Mouse (Mus musculus): Measurements from ENCODE around the gene Nlrp10. TPM values are rescaled to one million over a fixed set of nuclear protein-coding genes. Genes with fewer than 3 reads are reported as not detected.

The Nlrp10 gene
- polyA plus RNA-seq (2012; rRNA removed): 0.47 and 0.52 TPM in 2 replicates

DNA sequence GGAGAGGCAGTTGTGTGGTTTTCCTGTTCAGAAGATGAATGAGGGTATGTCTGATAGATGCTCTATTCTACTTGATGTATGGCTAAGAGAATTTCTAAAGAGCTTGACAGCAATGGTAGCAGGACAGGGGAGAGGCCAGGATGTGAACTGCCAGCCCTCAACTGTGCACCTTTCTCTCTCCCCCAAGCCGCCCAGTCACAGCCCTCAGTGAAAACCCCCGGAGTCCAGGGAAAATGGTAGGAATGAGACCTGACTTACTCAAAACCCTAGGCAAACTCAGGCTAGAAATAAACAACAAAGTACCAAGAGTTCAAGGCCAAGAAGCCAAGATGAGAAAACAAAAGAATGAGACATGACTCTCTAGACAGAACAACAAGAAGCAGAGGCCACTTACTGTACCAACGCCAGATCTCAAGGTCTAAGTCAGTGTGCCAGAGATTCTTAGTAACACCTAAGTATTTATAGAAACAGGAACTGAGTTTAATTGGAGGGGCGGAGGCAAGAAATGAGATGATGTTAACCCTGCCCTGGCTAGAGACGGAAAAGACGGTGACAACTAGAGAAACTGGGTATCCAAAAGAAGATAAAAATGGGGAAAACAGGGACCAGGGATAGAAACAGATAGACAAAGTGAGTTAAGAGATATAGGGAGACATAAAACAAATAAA lies at the start of gene Nlrp10:
Gene Nlrp10 (minus strand): TSS at position 453 of the 668 bp plus-strand sequence.
- DNase-seq (ENCODE audit: low spot score): no peak

DNA sequence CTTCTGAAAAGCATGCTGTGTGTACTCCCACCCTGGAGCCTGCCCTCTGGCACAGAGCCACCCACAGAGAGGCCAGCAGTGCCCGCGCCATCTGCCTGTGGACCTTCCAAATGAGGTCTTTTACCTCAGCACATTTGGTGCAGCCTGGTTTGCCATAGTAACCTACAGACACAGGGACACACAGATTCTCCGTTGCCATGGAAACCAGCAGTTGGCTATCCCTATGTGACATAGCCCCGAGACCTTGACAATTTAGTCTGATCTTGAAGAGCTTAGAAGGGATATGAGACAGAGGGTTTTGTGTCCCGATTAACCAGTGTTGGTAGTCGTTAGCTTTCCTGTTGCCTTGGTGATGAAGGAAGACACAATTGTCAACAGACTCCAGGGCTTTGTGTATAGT lies 42.3 kb upstream of the Nlrp10 start:
- DNase-seq (ENCODE audit: low spot score): no peak

DNA sequence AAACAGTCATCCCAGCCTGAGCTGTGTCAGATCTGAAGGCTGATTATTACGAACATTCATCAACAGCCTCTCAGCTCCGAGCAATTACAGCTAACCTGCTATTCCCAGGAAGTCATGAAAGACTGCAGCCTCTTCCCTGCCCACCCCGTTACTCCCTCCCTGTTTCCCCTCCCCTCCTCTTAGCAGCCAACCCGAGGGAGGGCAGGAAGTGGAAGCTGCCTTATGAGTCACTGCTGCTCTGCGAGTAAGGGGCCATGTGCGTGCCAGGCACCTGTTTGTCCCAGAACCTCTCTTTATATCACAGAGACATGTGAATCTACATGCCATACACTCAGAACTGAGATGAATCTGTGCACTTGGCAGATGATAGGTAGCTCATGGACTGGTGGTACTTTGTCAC lies 38.2 kb upstream of the Nlrp10 start:
- no peak for DNase-seq (ENCODE audit: low spot score)

DNA sequence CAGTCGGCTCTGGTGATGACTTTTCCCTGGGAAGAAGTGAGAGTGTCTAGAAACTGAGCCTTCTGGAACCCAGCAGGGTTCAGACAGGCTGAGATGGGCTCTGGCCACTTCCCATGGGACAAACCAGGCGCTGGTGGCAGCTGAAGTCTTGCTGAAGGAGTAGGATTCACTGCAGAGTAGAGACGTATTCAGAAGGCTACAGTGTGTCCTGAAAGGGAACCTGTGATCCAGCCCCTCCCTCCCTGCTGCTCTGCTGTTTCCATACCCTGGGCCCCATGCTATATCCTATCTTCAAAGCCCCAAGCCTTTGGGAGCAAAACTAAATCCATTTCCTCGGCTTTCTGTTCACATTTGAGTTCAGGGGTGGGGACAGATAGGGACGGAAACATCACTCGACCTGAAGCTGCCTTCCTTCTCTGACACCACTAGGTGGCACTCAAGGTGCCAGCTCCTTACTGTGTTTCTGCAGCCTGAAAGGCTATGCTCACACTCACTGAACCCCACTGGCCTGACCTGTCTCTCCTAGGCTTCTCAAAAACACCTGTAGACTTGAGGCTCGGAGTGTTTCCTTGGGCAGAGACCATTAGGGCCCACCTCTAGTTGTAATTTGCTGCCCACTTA lies 36.9 kb upstream of the Nlrp10 start:
- no peak for DNase-seq (ENCODE audit: low spot score)

DNA sequence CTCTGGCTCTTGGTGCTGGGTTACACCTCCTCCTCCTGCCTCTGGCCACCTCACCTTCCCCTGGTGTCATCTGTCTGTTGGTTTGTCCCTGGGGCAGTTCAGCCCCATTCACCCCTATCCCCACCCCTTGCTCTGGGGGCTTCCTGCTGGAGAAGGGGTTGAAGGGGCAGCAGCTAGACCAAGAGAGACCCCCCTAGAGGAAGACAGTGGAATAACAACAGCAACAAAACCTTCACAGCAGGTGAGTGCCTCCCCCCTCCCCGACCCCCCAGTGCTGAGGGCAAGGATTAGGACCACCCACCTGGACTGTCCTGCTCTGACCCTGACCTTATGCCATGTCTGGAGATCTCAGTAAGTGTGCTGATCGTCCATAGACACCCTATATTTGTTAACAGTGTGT lies 36.0 kb upstream of the Nlrp10 start:
- no peak for DNase-seq (ENCODE audit: low spot score)

DNA sequence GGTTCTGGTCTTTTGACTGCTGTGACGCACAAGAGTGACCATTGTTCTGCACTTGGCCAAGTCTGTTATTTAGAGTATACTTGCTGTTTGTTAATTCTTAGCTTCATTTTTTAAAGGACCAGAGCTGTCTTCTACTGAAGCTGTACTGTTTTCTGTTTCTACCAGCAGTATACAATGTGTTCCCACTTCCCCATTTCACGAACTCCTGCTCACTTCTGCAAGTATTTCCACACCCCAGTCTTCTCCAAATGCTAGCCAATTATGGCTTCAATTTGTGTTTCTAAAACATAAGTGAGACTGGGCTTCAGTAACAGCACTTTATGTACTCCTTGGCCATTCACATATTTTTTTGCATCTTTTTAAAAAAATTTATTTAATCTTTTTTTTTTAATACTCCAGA lies 27.8 kb upstream of the Nlrp10 start:
- DNase-seq (ENCODE audit: low spot score): no peak

DNA sequence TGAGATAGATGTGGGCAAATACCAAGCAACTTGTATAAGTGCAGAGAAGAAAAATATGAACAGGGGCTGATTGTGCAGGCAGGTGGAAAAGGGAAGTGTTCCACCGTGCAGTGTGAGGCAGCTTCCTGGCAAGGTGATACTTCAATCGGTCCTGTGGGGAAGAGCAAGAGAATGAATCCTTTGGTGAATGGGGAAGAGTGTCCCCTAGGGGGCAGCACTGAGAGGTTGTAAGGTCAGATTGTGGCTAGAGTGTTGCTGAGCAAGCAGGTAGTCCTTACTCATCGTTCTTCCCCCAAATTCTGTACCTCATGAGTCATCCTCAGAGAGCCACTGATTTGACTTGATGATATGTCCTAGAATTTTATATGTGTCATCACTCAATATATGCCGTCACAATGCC lies 24.2 kb upstream of the Nlrp10 start:
- no peak for DNase-seq (ENCODE audit: low spot score)

DNA sequence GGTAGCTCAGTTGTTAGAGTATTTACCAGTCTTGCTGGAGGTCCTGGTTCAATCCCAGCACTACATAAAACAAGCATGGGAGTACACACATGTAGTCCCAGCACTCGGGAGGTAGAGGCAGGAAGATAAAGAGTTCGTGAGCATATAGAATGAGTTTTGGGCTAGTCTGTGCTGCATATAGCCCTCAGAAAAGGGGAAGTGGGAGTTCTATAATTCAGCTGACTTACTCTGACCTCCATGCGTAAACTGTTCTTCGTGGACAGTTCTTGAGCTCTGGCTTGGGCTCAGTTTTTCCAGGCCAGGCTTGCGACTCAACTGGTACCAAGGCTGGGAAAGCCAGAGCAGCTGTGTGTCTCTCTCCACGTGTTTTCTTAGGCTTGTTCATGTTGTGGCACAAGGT lies 22.8 kb upstream of the Nlrp10 start:
- no peak for DNase-seq (ENCODE audit: low spot score)

DNA sequence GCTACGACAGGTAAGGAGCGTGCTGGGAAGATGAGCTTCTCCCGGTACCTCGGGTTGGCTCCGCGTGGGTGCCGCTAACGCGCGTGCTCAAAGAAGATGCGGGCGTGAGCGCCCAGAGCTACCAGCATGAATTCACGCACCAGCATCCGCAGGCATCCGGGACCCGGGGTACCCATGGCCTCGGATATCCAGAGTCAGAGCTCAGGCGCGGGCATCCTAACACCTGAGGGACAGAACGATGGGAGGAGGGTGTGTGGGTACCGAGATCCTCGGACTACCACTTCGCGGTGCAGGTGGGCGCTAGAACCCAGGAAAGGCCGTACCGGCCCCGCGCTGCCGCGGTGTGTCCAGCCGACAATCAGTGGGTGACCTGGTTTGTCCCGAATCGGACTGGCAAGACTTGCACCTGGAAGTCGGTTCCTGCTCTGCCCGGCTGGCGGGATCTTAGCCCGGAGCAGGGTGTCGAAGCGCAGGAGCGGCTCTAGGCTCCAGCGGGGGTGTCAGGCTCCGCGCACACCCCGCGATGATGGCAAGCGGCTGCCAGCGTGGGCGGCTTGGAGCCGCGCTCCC lies 20.9 kb upstream of the Nlrp10 start:
- DNase-seq (ENCODE audit: low spot score): peak; percentile 29

DNA sequence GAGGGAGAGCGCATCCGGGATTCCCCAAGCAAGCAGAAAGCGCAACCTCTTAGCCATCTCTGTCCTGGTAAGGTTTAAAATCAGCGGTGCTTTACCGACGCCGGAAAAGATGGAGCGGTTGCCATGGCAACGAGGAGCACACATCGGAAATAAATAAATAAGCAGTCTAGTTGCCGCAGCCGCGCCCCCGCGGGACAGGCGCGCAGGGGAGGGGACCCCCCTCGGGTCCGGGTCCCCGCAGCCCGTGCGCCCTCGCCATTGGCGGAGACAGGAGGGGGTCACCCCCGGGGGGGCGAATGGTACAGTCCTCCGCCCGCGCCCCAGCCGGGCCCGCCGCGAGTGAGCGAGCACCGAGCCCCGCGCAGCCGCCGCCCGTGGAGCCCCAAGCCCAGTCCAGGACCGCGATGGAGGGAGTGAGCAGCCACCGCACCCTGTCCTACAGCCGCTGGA lies 20.4 kb upstream of the Nlrp10 start, which contains the start of gene Tub:
Gene Tub (plus strand): TSS at position 27 of the 450 bp plus-strand sequence.
- DNase-seq (ENCODE audit: low spot score): peak; percentile 30

DNA sequence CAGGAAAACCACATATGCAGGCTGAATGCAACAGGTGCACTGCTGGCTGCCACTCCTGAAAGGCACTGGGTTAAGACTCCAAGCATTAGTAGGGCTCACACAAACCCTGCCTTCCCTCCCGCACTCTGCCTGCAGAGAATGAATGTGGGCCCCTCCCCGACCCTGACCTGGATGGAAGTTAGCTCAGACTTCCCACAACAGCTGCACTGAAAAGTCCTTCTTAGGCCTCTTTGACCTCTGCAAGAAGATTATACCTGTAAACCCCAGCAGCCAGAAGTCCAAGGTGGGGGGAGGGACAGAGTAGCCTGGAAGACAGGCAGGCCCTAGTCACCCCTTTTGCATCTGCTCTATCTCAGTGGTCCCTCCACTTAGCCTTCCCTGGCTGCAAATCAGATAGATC lies 19.3 kb upstream of the Nlrp10 start:
- no peak for DNase-seq (ENCODE audit: low spot score)

DNA sequence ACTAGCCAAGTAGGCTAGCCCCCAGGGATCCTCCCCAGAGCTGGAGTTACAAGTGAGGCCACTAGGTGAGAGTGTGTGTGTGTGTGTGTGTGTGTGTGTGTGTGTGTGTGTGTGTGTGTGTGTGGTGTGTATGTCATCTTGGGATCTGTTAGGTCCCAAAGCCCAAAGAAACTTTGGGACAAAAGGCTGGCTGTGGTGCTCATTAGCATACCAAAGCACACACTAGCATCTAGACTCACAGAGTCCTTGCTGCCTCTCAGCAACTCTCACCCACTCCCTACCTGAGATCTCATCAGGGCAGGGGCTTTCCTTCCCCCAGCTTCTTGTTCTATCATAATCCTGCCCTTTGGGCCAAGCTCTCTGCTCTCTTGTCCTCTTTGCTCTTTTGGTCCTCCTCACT lies 18.6 kb upstream of the Nlrp10 start:
- no peak for DNase-seq (ENCODE audit: low spot score)

DNA sequence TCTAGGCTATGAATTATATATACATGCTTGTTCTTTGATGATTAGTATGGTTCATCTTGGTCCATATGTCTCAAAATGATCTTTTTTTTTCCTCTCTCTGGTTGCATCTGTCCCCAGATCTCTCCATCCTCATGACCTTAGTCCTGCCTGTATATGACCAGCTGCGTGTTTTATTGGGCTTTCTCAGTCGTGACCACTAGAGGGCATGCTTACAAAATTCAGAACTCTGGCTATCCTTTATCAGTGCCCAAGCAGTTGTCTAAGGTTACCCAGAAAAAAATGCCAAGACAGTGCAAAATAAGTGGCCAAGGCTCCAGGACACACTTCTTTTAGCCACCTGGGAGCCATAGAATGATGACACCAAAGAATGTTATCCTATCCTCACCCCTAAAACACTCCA lies 14.0 kb upstream of the Nlrp10 start:
- no peak for DNase-seq (ENCODE audit: low spot score)

DNA sequence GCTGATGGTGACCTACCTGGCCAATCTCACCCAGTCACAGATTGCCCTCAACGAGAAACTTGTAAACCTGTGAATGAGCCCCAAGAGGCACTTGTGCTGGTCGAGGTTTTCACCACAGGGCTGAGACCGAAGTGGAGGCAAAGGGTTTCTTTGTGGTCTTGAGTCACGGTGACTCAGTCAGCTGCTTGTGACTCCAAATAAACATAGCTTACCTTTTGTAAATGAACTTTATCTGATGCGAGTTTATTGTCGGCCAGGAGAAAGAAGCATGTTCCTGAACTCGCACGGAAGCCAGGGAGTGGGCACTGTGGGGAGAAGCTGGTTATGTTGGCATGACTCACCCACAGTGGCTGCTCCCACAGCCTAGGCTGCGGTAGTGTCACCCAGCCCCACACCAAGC lies 11.5 kb upstream of the Nlrp10 start:
- no peak for DNase-seq (ENCODE audit: low spot score)

DNA sequence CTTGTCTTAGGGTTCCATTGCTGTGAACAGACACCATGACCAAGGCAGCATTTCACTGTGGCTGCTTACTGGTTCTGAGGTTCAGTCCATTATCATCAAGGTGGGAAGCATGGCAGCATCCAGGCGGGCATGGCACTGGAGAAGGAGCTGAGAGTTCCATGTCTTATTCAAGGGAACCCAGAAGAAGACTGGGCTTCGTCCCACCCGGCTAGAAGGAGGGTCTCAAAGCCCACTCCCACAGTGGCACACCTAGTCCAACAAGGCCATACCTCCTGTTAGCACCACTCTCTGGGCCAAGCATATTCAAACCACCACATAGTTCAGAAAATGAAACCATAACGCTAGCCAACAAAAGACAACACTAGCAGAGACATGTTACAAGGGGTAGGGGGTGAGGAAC lies 6.6 kb upstream of the Nlrp10 start:
- no peak for DNase-seq (ENCODE audit: low spot score)

DNA sequence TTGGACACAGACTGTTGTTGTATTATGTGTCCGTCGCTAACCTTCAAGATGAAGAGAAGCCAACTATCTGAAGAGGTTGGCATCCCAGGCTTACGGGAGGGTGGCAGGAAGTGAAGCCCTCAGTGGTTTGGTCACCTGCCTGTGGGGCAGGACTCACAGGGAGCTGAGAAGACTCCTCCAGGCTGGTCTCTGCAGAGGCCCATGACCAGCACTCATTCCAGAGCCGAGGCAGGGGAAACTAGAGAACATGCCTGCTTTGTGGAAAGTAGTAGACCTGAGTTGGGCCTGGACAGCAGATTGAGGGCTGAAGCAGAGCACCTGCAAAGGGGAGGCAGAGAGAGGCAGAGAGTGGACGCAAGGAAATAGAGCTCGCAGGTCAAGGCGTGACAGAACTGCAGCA lies 5.4 kb upstream of the Nlrp10 start:
- no peak for DNase-seq (ENCODE audit: low spot score)

DNA sequence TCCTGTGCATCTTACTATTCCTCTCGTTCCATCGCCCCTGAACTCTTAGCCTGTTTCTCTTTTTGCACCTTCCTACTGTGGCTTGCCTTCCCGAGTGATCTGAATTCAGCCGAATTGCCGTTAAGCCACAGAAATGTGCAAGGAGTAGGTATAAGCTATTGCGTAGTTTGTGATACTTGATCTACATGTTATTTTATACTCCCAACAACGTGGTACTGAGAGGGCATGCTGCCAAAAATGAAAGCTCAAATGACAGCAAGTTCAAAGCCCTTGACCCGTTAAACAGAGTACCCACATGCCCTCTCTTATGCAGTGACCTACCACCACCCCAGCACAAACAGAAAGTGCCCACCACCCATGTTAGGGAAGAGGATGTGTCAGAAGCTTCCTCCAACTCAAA lies 4.9 kb upstream of the Nlrp10 start:
- no peak for DNase-seq (ENCODE audit: low spot score)

DNA sequence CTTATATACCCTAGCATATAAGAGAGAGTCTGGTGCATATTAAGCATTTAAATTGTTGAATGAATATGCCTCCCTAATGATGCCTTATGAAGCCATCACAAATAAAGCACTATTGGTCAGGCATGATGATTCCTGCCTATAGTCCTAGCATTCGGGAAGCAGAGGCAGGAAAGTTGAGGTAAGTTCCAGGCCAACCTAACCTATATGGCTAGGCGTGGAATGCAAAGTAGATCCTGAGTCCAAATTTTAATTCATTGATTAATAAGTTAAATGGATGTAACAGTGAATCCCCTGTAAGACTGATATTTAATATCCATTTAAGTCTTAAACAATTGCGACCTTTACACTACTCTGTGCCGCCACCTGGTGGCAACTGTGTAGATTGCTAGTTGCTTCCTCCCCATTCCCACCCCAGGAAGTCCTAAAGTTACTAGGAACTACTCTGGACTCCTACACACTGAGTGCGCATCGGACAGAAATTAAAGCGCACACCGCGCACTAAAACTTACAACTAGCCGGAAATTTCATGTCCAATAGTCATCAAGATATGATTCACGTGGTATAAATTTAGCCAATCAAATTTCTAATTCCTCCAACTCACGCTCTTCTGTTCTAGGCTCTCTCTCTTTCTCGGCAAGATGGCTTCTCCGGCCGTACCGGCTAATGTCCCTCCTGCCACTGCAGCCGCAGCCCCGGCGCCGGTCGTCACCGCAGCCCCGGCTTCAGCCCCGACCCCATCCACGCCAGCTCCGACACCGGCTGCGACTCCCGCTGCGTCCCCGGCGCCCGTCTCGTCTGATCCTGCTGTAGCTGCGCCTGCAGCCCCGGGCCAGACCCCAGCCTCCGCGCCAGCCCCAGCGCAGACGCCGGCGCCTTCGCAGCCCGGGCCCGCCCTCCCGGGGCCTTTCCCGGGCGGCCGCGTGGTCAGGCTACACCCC lies 4.1 kb upstream of the Nlrp10 start, which contains the start of gene Eif3f:
Gene Eif3f (plus strand): TSS at position 624 of the 938 bp plus-strand sequence.
- DNase-seq (ENCODE audit: low spot score): peak; percentile 79

DNA sequence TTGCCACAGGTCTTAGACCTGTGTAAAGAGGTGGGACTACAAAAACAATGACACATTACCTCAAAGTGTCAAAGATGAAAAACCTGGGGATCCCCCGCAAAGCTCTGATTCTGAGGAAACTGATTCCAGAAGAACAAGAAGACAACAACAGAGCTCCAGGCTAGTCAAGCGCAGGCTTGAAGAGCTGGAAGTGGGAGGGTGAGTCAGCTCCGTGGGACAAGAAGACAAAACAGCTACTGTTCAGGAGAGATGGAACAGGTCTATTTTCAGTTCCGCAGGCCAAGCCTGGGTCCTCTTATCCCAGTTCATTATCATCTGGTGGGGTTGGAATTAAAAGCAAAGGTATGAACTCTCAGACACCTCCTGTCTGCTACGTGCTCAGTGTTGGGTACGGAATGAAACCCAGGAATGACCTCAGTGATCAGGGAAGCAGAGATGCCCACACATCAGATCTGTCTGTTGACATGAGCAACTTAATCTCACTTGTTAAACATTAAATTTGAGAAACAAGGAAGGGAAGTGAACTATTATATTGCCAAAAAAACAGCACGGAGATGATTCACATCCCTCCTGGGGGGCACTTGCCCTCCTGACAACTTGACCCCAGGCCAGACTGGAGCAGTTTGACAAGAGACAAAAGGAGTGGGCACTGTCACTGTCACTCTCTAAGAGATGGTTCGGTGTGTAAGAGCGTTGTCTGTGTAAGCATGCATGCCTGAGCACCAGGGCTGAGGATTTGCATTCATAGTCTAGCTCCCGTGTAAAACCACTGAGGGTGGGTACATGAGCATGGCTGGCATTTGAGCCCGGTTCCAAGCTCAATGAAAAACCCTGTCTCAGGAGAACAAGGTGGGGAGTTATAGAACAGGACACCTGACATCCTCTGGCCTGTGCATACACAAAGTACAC lies 1.4 kb downstream of the Nlrp10 start:
- DNase-seq (ENCODE audit: low spot score): no peak

DNA sequence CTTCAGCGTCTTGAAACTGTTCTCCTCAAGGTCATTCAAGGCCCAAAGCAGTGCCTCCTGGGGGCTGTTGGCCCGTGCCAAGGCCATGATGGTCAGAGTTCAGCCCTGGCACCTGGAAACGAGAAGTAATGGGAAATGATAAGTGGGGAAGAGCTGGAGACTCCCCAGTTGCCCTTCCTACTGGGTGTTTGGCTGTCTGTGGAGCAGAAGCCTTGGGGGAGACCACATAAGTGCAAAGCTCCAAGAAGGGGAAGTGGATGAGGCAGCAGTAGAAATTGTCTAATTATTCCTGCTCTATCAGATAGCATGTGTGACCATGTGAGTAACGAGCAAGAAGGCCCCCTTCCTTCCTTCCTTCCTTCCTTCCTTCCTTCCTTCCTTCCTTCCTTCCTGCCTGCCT lies 2.9 kb downstream of the Nlrp10 start:
- no peak for DNase-seq (ENCODE audit: low spot score)

DNA sequence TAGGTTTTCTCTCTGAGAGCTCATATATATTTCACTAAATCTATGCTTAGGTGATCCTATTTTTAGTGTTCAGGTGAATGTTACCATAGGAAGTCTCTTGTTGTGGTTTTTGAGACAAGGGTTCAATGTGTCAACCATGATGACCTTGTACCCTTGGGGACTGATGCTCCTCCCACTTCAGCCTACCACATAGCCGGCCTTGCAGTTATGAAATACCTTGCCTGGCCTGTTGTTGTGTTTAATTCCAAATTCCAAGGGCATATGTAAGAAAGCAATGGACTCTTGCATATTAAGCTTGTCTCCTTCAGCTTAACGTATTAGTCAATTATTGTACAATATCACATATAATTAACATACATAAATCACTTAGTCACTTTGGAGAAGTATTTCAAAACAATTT lies 26.0 kb downstream of the Nlrp10 start:
- DNase-seq (ENCODE audit: low spot score): no peak
